Mouse (Mus musculus): ENCODE results near the gene Adamts3. TPM values are rescaled to one million over a fixed set of nuclear protein-coding genes. Genes with fewer than 3 reads are reported as not detected.

Gene Adamts3
- total RNA-seq, 1 experiment = 1.2 TPM

DNA sequence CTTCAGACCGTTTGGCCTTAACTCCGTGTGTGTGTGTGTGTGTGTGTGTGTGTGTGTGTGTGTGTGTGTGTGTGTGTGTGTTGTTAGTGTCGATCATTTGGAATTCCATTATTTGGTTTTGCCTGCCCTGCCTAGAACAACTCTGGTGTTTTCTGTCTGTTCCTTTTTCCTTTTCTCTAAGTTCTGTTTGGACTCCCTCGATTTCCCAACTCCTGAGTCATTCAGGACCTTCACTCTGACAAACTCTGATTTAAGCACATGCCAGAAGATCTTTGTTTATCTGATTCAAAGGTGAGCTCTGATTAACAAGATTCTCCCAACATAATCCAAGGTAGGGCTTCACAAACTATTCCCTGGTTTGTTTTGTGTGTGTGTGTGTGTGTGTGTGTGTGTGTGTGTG, 1.9 kb upstream of the Adamts3 start:
- H3K4me1 ChIP-seq (ENCODE audit: control insufficient read depth in 2 of 2, insufficient read depth in 2 of 2, low read length in 2 of 2, poor library complexity in 1 of 2) = no peaks in the 10 kb centered on the region
- in situ Hi-C loops (cut with MboI; ENCODE audit: low sequenced_read_pairs in 2 of 2, unreplicated experiment in 2 of 2) = no loop called here
- no peak for TF ChIP-seq HCFC1 (IDR thresholded peaks at IDR 0.05; ENCODE audit: borderline replicate concordance, insufficient read depth, low read length)
- TF ChIP-seq CHD2 (IDR thresholded peaks at IDR 0.05; ENCODE audit: low read depth, low read length) = no peak
- TF ChIP-seq MAFK (IDR thresholded peaks at IDR 0.05; ENCODE audit: insufficient read depth, low read depth, low read length) = no peak
- no peak for TF ChIP-seq ZC3H11A (IDR thresholded peaks at IDR 0.05; ENCODE audit: borderline replicate concordance, low read depth, low read length)
- TF ChIP-seq ZNF384 (IDR thresholded peaks at IDR 0.05; ENCODE audit: low read depth, low read length) = no peak

GRCm38 (mm10) chr5:89883908-89884204, 722 bp upstream of the Adamts3 start:
- no peak for TF ChIP-seq MAFK (IDR thresholded peaks at IDR 0.05; ENCODE audit: insufficient read depth, low read depth, low read length)
- no peak for TF ChIP-seq ZC3H11A (IDR thresholded peaks at IDR 0.05; ENCODE audit: borderline replicate concordance, low read depth, low read length)
- TF ChIP-seq HCFC1 (IDR thresholded peaks at IDR 0.05; ENCODE audit: borderline replicate concordance, insufficient read depth, low read length) = no peak
- TF ChIP-seq CHD2 (IDR thresholded peaks at IDR 0.05; ENCODE audit: low read depth, low read length) = no peak
- in situ Hi-C loops (cut with MboI; ENCODE audit: low sequenced_read_pairs in 2 of 2, unreplicated experiment in 2 of 2) = no loop called here
- H3K4me3 ChIP-seq (ENCODE audit: insufficient read depth in 1 of 2, low read depth in 1 of 2, low read length in 2 of 2, poor library complexity in 1 of 2, severe bottlenecking in 1 of 2) = peak overlapping the region; percentile 68 to 78; a peak in 3 of 4 replicates
- H3K9me3 ChIP-seq (ENCODE audit: control insufficient read depth, insufficient read depth, low read depth, low read length) = no peaks in the 10 kb centered on the region
- H3K36me3 ChIP-seq (ENCODE audit: control insufficient read depth, insufficient read depth, low read length, poor library complexity, severe bottlenecking) = no peaks in the 10 kb centered on the region
- no peak overlapping the region for H3K9ac ChIP-seq (ENCODE audit: insufficient read depth, low read depth, low read length, poor library complexity, severe bottlenecking)
- H3K4me1 ChIP-seq (ENCODE audit: control insufficient read depth in 2 of 2, insufficient read depth in 2 of 2, low read length in 2 of 2, poor library complexity in 1 of 2) = no peaks in the 10 kb centered on the region
- DNase-seq (ENCODE audit: low read depth, low spot score) = no peak
- H3K27ac ChIP-seq (ENCODE audit: insufficient read depth, low read depth, low read length, poor library complexity, severe bottlenecking) = no peak overlapping the region

More for the DNA sequence above, 1.9 kb upstream of the Adamts3 start:
- no peak overlapping the region for H3K27ac ChIP-seq (ENCODE audit: insufficient read depth, low read depth, low read length, poor library complexity, severe bottlenecking)
- no peak overlapping the region for H3K4me3 ChIP-seq (ENCODE audit: insufficient read depth in 1 of 2, low read depth in 1 of 2, low read length in 2 of 2, poor library complexity in 1 of 2, severe bottlenecking in 1 of 2)
- no peaks in the 10 kb centered on the region for H3K9me3 ChIP-seq (ENCODE audit: control insufficient read depth, insufficient read depth, low read depth, low read length)
- H3K9ac ChIP-seq (ENCODE audit: insufficient read depth, low read depth, low read length, poor library complexity, severe bottlenecking) = no peak overlapping the region
- no peaks in the 10 kb centered on the region for H3K36me3 ChIP-seq (ENCODE audit: control insufficient read depth, insufficient read depth, low read length, poor library complexity, severe bottlenecking)
- DNase-seq (ENCODE audit: low read depth, low spot score) = no peak

DNA sequence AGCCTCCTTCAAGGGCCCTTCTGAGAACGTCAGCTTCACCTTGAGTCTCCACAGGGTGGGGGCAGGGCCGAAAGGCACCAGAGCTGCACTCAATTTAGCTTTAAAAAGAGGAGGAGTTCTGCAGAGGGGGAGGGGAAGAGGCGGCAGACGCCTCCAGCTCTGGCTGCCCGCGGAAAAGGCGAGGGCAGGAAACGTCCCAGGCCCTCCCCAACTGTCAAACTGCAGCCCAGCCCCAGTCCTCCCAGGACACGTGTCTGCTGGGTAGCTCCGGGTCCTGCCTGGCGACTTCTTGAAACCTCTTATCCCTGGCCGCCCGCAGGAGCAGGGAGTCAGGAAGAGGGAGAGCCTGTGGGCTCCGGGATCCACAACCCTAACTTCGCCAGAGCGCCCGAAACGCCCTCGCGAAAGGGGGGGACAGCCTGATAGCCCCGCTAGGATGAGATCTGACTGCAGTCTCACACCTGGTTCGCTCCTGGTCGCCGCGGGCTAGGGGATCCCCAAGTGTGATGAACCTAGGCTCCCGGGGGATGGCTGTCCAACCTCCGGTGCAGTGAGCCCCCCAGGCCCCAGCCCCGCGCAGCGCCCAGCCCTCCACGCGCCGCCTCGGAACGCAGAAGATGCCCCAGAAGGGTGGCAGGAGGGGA, 921 bp downstream of the Adamts3 start:
- in situ Hi-C loops (cut with MboI; ENCODE audit: low sequenced_read_pairs in 2 of 2, unreplicated experiment in 2 of 2) = no loop called here
- Histone ChIP-seq H3K27ac (ENCODE audit: insufficient read depth, low read depth, low read length, poor library complexity, severe bottlenecking) (no peak overlapping the region), H3K4me1 (ENCODE audit: control insufficient read depth in 2 of 2, insufficient read depth in 2 of 2, low read length in 2 of 2, poor library complexity in 1 of 2) (no peaks in the 10 kb centered on the region), H3K9me3 (ENCODE audit: control insufficient read depth, insufficient read depth, low read depth, low read length) (no peaks in the 10 kb centered on the region), H3K36me3 (ENCODE audit: control insufficient read depth, insufficient read depth, low read length, poor library complexity, severe bottlenecking) (no peaks in the 10 kb centered on the region), H3K4me3 (ENCODE audit: insufficient read depth in 1 of 2, low read depth in 1 of 2, low read length in 2 of 2, poor library complexity in 1 of 2, severe bottlenecking in 1 of 2) (peak overlapping the region; percentile 68 to 78), H3K9ac (ENCODE audit: insufficient read depth, low read depth, low read length, poor library complexity, severe bottlenecking) (no peak overlapping the region)
- DNase-seq (ENCODE audit: low read depth, low spot score) = peak; percentile 40
- TF ChIP-seq ZNF384 (IDR thresholded peaks at IDR 0.05; ENCODE audit: low read depth, low read length) = no peak
- no peak for TF ChIP-seq ZC3H11A (IDR thresholded peaks at IDR 0.05; ENCODE audit: borderline replicate concordance, low read depth, low read length)
- no peak for TF ChIP-seq HCFC1 (IDR thresholded peaks at IDR 0.05; ENCODE audit: borderline replicate concordance, insufficient read depth, low read length)
- no peak for TF ChIP-seq MAFK (IDR thresholded peaks at IDR 0.05; ENCODE audit: insufficient read depth, low read depth, low read length)
- no peak for TF ChIP-seq CHD2 (IDR thresholded peaks at IDR 0.05; ENCODE audit: low read depth, low read length)

GRCm38 (mm10) chr5:89881425-89881824, 1.7 kb downstream of the Adamts3 start:
- no peaks in the 10 kb centered on the region for H3K9me3 ChIP-seq (ENCODE audit: control insufficient read depth, insufficient read depth, low read depth, low read length)
- in situ Hi-C loops (cut with MboI; ENCODE audit: low sequenced_read_pairs in 2 of 2, unreplicated experiment in 2 of 2) = no loop called here

More at GRCm38 (mm10) chr5:89881425-89881824, 1.7 kb downstream of the Adamts3 start:
- Histone ChIP-seq H3K9ac (ENCODE audit: insufficient read depth, low read depth, low read length, poor library complexity, severe bottlenecking) (no peak overlapping the region), H3K36me3 (ENCODE audit: control insufficient read depth, insufficient read depth, low read length, poor library complexity, severe bottlenecking) (no peaks in the 10 kb centered on the region), H3K4me1 (ENCODE audit: control insufficient read depth in 2 of 2, insufficient read depth in 2 of 2, low read length in 2 of 2, poor library complexity in 1 of 2) (no peaks in the 10 kb centered on the region), H3K27ac (ENCODE audit: insufficient read depth, low read depth, low read length, poor library complexity, severe bottlenecking) (no peak overlapping the region), H3K4me3 (ENCODE audit: insufficient read depth in 1 of 2, low read depth in 1 of 2, low read length in 2 of 2, poor library complexity in 1 of 2, severe bottlenecking in 1 of 2) (no peak overlapping the region)
- no peak for DNase-seq (ENCODE audit: low read depth, low spot score)
- TF ChIP-seq HCFC1 (IDR thresholded peaks at IDR 0.05; ENCODE audit: borderline replicate concordance, insufficient read depth, low read length) (no peak), MAFK (IDR thresholded peaks at IDR 0.05; ENCODE audit: insufficient read depth, low read depth, low read length) (no peak), CHD2 (IDR thresholded peaks at IDR 0.05; ENCODE audit: low read depth, low read length) (no peak), ZNF384 (IDR thresholded peaks at IDR 0.05; ENCODE audit: low read depth, low read length) (no peak), ZC3H11A (IDR thresholded peaks at IDR 0.05; ENCODE audit: borderline replicate concordance, low read depth, low read length) (no peak)

Data from ES-E14 (cell line).